Mouse (Mus musculus): ENCODE measurements at regions not wholly inside any gene's neighbourhood (a gene's known extent, or its start where the extent isn't known, plus 50 kb on each side); places are given as distances from the start of the nearest gene placed in this dataset.

DNA sequence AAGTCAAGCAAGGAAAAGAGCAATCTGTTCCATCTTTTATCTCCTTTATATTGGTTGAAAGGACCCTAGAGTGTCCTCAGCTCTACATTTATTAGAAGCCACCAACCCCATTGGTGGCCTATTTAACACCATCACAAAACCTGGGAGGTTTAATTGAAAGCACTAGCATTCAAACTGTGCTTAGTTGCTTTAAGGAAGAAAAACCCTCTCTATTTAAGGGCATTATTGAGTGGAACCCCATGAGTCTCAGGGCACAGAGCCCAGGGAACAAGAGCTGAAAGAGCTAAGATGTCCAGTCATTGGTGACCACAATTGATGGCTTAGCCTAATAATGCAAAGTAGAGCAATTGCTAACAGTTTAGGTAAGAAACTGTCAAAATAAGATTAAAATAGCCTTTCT lies 72.6 kb upstream of the Btbd3 start:
- H3K4me1 ChIP-seq = no peaks in the 10 kb centered on the region
- H3K27ac ChIP-seq = no peak overlapping the region
- peaks cover 52% of the 10 kb centered on the region for H3K27me3 ChIP-seq
- no peaks in the 10 kb centered on the region for H3K9me3 ChIP-seq (replicated peaks)
- peak; percentile 41; the same call in 1 of the 2 replicates for ATAC-seq
- H3K9ac ChIP-seq = no peak overlapping the region
- no peak overlapping the region for H3K4me2 ChIP-seq
- no peaks in the 10 kb centered on the region for H3K36me3 ChIP-seq (ENCODE audit: poor library complexity, severe bottlenecking)
- no peak overlapping the region for H3K4me3 ChIP-seq

DNA sequence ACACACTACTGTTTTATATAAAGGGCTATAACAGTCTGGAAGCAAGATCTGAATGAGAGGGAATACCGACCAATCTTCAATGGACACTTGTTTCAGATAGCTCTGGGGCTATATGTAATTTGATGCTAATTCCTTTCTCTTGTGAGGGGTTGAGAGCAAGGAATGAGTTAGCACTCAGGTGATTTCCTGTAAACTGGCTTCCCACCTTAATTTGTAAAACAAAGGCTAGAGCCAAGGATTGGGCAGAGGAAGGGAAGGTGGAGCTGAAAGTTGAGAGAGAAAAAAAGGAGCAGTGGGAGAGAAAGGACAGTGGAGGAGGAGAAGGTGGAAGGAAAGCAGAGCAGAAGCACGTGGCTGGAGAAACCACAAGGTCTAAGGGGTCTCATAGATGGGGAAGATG lies 71.5 kb upstream of the Btbd3 start:
- H3K27me3 ChIP-seq = peaks cover 43% of the 10 kb centered on the region
- WGBS = 35% methylated on average over 2 of the region's 2 CpGs
- H3K36me3 ChIP-seq (ENCODE audit: poor library complexity, severe bottlenecking) = no peaks in the 10 kb centered on the region
- H3K4me2 ChIP-seq = no peak overlapping the region
- no peak overlapping the region for H3K27ac ChIP-seq
- no peaks in the 10 kb centered on the region for H3K4me1 ChIP-seq
- ATAC-seq = no peak
- H3K9me3 ChIP-seq (replicated peaks) = no peaks in the 10 kb centered on the region
- no peak overlapping the region for H3K4me3 ChIP-seq
- no peak overlapping the region for H3K9ac ChIP-seq

- ATAC-seq = no peak
- Histone ChIP-seq H3K9ac (no peak overlapping the region), H3K27me3 (peaks cover 36% of the 10 kb centered on the region), H3K9me3 (replicated peaks) (no peaks in the 10 kb centered on the region), H3K4me1 (no peaks in the 10 kb centered on the region), H3K4me2 (no peak overlapping the region), H3K36me3 (ENCODE audit: poor library complexity, severe bottlenecking) (no peaks in the 10 kb centered on the region), H3K27ac (no peak overlapping the region), H3K4me3 (no peak overlapping the region)
- WGBS = 90% methylated on average over 1 of the region's 1 CpGs
These were observed 69.7 kb upstream of the Btbd3 start for GRCm38 (mm10) chr2:138186700-138187099.

DNA sequence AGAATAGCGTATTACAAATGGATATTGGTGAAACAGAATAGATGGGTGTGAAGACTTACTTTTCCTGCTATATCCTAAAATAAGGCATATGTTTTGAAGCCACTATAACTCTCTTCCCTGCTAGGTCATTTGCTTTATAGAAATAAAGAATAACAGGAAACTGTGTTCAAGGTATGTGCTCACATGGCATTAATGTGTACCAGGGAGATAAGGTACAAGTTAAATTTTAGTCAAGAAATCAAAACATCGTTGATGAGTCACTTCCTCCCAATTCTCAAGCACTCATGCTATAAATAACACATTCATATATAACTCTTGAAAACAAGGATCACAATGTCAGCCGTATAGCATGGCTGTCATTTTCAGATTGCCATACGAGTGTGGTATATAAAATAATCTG lies 62.8 kb upstream of the Btbd3 start:
- WGBS = 95% methylated on average over 4 of the region's 4 CpGs

DNA sequence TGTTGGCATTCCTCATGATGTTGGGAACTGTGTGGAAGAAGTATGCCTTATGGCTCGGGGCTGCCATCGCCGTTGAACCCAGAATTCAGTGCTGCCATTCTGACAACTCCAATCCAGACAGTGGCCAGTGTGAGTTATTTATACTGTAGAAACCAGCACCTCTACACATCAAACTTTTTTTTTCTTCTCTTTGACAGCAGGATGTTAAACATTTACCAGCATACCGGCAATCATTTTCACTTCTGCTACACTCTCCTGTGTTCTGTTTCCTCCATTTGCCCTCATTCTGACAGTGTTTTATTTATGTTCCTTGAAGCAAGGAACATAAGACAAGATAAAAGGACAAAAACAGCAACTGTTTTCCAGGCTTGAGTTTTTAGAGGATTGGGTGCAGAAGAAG lies 57.3 kb upstream of the Btbd3 start:
- no peak for ATAC-seq
- Histone ChIP-seq H3K4me1 (no peaks in the 10 kb centered on the region), H3K27ac (no peak overlapping the region), H3K4me2 (no peak overlapping the region), H3K9ac (no peak overlapping the region), H3K9me3 (replicated peaks) (no peaks in the 10 kb centered on the region), H3K4me3 (no peak overlapping the region), H3K36me3 (ENCODE audit: poor library complexity, severe bottlenecking) (no peaks in the 10 kb centered on the region), H3K27me3 (no peaks in the 10 kb centered on the region)
- 92% methylated on average over 4 of the region's 4 CpGs for WGBS

More for the DNA sequence above, 62.8 kb upstream of the Btbd3 start:
- Histone ChIP-seq H3K27me3 (no peaks in the 10 kb centered on the region), H3K9me3 (replicated peaks) (no peaks in the 10 kb centered on the region), H3K4me3 (no peak overlapping the region), H3K4me2 (no peak overlapping the region), H3K9ac (no peak overlapping the region), H3K4me1 (no peaks in the 10 kb centered on the region), H3K27ac (no peak overlapping the region), H3K36me3 (ENCODE audit: poor library complexity, severe bottlenecking) (no peaks in the 10 kb centered on the region)
- no peak for ATAC-seq

Data from forebrain, embryonic 13.5 days (tissue).